Mouse (Mus musculus) lung, postnatal 25 days (tissue): ENCODE data around the gene Nrg4.

Experiments
- DNase-seq: peaks from one replicate; pipeline ENCODE4 v3.0.0; 2022; ENCODE audit warnings: low spot score

Nrg4 gene

DNA sequence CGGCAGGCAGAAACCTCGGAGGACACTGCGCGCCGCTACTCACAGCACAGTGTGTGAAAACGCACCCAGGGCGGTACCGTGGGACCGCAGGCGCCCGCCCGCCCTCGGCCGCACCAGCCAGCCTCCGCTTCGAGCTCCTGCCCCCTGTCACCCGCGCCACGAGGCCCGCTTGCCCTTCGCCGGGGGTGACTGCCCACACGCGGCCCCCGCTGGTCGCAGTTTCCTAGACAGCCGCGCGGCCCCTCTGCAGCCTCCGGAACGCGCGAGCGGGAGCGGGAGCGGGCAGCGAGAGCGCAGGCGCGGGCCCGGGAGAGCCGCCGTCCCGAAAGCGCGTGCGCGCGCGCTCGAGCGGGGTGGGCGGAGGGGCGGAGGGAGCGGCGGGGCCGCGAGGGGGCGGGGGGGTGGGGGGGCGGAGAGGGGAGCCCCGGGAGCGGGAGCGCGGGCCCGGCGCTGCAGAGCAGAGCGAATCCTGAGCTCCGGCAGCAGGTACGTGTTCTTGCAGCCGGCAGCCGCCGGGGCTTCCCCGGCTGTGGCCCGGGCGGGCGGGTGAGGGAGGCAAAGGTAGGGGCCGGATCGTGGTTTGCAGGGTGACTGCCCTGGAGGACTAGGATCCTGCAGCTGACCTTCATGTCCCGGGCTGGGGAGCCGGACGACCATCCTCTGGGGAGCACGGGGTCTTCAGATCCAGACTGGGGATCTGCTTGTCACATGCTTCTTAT, at the start of gene Nrg4, which contains the start of gene Tmem266:
TSS of gene Nrg4 (minus strand) at position 330 of the 719 bp plus-strand sequence.
TSS of gene Tmem266 (plus strand) at position 399 of the 719 bp plus-strand sequence.
- peak; percentile 44 for DNase-seq

- no peak for DNase-seq
Observed at GRCm38 (mm10) chr9:55371908-55372307, 45.3 kb upstream of the Nrg4 start.

DNA sequence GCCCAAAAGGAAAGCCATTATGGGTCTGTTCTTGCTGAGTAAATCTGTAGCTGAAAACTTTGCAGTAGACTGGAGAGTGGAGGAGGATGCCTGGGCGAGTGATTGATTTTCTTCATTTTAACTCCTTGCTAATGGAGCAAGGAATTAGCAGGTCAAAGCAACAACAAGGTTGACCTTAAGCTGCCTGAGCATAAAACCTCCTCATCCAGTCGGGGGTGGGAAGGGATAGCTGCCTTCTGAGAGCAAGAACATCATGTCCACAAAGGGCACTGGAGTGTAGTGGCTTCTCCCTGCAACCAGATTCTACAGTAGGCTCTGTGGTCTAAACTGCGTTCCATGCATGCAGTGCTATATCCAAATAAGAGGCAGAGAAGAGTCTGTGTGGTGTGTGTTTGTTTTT, 41.4 kb upstream of the Nrg4 start:
- no peak for DNase-seq

- no peak for DNase-seq
Observed at GRCm38 (mm10) chr9:55363707-55364106, 37.1 kb upstream of the Nrg4 start.

DNA sequence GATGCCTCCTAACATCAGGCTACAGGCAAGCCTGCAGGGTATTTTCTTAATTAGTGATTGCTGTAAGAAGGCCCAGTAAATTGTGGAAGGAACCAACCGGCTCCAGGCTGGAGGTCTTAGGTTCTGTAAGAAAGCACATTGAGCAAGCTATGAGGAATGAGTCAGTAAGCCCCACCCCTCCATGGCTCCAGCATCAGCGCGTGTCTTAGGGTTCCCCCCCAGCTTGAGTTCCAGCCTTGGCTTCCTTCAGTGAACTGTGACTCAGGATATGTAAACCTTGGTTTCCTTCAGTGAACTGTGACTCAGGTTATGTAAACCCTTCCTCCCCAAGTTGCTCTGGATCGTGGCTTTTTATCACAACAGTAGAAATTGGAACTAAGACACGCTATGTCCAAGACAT, 35.3 kb upstream of the Nrg4 start:
- no peak for DNase-seq

GRCm38 (mm10) chr9:55360861-55361260, 34.2 kb upstream of the Nrg4 start:
- DNase-seq: no peak

GRCm38 (mm10) chr9:55360372-55360771, 33.7 kb upstream of the Nrg4 start:
- no peak for DNase-seq

GRCm38 (mm10) chr9:55357164-55357563, 30.5 kb upstream of the Nrg4 start:
- DNase-seq: no peak

DNA sequence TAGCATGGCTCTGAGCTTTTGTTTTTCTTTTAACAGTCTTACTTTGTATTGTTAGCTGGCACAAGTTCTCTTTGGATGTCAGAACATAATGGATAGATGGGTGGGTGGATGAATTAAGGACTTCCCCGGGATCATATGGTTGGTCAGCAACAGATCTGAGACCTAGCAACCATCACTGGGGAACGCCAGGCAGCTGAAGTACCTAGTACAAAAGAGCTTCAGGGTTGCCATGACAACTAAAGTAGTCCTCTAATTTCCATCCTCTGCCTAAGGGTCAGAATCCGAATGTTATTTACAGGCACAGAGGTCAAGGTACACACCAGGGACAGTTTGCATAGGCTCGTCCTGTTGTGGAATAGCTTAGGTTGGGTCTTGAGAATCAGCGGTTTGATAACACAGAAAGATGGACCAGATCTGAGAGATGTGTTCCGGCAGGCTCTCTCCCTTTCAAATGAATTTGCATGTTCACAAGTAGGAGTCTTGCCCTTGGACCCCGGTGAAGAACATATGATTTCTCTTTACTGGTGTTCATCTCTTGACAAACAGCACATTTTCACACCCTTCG, 28.7 kb upstream of the Nrg4 start:
- DNase-seq: no peak

GRCm38 (mm10) chr9:55354686-55355085, 28.0 kb upstream of the Nrg4 start:
- DNase-seq: no peak

DNA sequence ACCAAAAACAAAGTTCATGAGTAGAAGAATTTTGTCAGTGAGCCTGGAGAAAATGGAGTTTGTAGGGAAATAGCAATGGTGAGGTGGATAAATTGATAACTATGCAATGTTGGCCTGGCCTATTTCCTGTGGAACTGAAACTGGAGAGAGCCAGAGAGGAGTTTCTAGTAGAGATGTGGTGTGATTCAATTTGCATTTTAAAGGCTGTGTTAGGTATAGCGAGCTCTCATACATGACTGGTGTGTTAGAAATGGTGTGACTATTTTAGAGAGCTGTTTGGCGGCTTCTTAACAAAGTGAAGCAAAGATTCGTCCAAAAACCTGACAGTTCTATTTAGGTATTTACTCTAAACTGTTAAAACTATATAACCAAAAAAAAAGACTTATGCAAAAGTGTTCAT, 22.0 kb upstream of the Nrg4 start:
- no peak for DNase-seq

- DNase-seq: no peak
Observed at GRCm38 (mm10) chr9:55345332-55345731, 18.7 kb upstream of the Nrg4 start.

- DNase-seq: no peak
Observed at GRCm38 (mm10) chr9:55344165-55344564, 17.5 kb upstream of the Nrg4 start.

DNA sequence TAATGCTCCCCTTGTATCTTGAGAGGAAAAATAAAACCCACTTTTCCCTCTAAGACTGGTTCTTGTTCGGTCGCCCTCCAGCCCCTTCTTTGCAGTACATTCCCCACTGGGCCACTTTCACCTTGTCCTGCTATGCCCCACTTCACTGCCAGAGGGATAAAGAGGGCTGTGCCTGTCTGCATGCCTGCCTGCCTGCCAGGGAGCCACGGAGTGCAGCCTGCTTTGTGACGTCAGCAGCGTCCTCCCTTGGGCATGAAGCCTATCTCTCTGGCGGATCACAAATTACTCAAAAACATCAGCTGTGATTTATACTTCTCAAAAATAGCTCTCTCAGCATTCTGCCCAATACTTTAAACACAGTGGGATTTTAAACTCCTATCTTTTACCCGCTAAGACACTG, 6.3 kb upstream of the Nrg4 start:
- no peak for DNase-seq

DNA sequence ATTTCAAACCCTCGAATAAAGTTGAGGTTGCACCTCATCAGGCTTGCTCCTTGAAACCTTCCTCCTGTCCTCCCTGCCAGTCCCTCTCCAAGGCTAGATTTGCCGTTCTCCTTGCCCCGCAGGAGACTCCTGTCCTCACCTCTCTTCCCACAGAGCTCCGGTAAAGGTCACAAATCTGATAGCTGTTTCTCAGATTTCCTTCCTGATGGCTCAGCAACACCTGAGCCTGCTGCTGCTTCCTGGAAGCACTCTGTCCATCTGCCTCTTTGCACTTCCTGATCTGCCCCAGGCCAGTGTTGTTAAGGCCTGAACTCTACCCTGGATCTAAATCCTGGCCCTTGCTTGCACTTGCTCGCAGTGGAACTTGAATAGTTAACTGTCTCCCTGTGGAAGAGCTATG, 5.8 kb upstream of the Nrg4 start:
- no peak for DNase-seq

GRCm38 (mm10) chr9:55329401-55329800, 2.8 kb upstream of the Nrg4 start:
- DNase-seq: no peak

DNA sequence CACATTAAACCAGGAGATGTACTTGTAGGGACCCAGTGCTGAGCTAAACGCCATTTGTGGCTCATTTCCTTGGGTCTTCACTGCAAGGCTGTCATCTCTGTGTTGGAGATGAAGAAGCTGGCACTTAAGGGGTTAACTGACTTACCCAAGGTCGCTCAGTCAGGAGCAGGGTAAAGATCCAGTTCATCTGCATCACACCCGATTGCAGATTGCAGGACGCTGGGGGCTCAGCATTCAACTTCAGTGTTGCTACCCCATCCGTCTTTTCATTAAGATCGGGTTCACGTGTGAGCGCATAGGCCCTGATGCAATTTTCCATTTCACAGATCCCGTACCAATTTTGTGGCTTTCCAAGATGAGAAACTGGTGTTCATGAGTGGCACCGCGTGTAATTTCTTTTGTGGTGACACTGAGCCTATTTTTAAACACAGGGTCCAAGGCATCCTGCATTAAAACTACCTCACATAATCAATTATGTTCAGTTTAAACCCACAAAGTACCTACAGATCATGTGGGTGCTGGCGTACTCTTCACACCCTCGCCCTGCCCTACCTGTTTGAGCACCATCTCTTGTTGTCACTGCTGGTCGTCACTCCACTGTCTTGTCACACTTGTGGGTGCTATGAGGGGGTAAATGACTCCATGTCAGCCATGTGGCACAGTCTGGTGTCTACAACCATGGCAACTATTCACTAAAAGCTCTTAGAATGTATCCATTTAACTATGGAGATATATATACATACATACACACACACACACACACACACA, 1.7 kb upstream of the Nrg4 start:
- no peak for DNase-seq

DNA sequence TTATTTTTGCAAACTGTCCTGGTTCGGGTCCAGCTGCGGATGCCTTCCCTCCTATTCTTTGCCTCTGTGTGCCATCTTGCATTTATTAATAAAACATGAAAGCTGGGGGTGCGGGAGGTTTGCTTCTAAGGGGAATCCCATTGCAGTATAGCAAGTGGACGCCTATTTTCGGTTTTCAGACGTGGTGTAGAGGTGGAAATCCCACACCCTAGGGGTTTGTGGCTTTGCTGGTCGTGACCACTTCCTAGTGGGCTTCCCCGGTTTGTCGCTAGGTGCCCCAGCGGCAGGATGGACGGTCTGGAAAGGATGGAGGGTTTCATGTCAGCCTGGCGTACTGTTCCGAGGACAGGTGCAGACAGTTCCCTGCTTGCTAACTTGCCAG, 581 bp upstream of the Nrg4 start:
- DNase-seq: no peak

- DNase-seq: no peak
Observed at GRCm38 (mm10) chr9:55325564-55326514, 805 bp downstream of the Nrg4 start.

- DNase-seq: no peak
Observed at GRCm38 (mm10) chr9:55325061-55325460, 1.6 kb downstream of the Nrg4 start.

GRCm38 (mm10) chr9:55324516-55324915, 2.1 kb downstream of the Nrg4 start:
- no peak for DNase-seq

DNA sequence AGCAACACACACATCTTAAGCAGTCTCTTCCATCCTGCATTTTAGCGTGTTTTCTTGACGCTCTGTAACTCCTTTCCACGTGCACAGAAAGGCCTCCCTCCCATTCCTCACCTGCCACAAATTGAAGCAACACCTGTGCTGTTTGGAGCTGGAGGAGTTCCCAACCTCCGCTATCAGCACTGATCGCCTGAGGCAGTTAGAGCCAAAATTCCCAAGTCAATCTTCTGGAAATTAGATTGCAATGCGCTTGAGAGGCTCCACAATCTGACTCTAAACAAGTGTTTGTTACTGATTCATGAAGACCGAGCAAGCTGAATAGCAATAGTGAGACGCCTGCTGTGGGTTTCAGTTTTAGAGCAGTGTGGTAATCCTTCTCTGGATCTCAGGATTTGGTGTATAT, 2.6 kb downstream of the Nrg4 start:
- DNase-seq: no peak
